Mouse (Mus musculus): ENCODE results near the gene Ift88. TPM values are rescaled to one million over a fixed set of nuclear protein-coding genes. Genes with fewer than 3 reads are reported as not detected.
A peak's percentile ranks its signal among the peaks of the same experiment; 100 is the strongest.

Ift88 gene
- total RNA-seq (2014; fragmentation: Nextera tagmentation), result 6.5 and 8.6 TPM in 2 replicates
- total RNA-seq (2017), result 10.3 and 11.5 TPM in 2 replicates

- ATAC-seq (replicated peaks; ENCODE audit: poor library complexity, severe bottlenecking), result peak; percentile 99
These were observed at the start of gene Ift88 for GRCm38 (mm10) chr14:57423432-57424211. Ift88 (plus strand) TSS chr14:57424062.

- ATAC-seq (replicated peaks; ENCODE audit: poor library complexity, severe bottlenecking), result no peak
These were observed 48.7 kb upstream of the Ift88 start for GRCm38 (mm10) chr14:57375205-57375604.

GRCm38 (mm10) chr14:57376016-57376415 lies 47.8 kb upstream of the Ift88 start:
- ATAC-seq (replicated peaks; ENCODE audit: poor library complexity, severe bottlenecking), result no peak

GRCm38 (mm10) chr14:57376956-57377355 lies 46.9 kb upstream of the Ift88 start:
- ATAC-seq (replicated peaks; ENCODE audit: poor library complexity, severe bottlenecking), result no peak

GRCm38 (mm10) chr14:57377531-57377930 lies 46.3 kb upstream of the Ift88 start:
- ATAC-seq (replicated peaks; ENCODE audit: poor library complexity, severe bottlenecking), result no peak

GRCm38 (mm10) chr14:57385667-57386066 lies 38.2 kb upstream of the Ift88 start:
- ATAC-seq (replicated peaks; ENCODE audit: poor library complexity, severe bottlenecking), result no peak

GRCm38 (mm10) chr14:57386758-57387561 lies 36.9 kb upstream of the Ift88 start:
- peak; percentile 97 for ATAC-seq (replicated peaks; ENCODE audit: poor library complexity, severe bottlenecking)

GRCm38 (mm10) chr14:57391621-57392020 lies 32.2 kb upstream of the Ift88 start:
- no peak for ATAC-seq (replicated peaks; ENCODE audit: poor library complexity, severe bottlenecking)

GRCm38 (mm10) chr14:57392278-57392677 lies 31.6 kb upstream of the Ift88 start:
- ATAC-seq (replicated peaks; ENCODE audit: poor library complexity, severe bottlenecking), result no peak

GRCm38 (mm10) chr14:57395470-57395869 lies 28.4 kb upstream of the Ift88 start:
- ATAC-seq (replicated peaks; ENCODE audit: poor library complexity, severe bottlenecking), result no peak

- no peak for ATAC-seq (replicated peaks; ENCODE audit: poor library complexity, severe bottlenecking)
These were observed 26.6 kb upstream of the Ift88 start for GRCm38 (mm10) chr14:57397221-57397620.

GRCm38 (mm10) chr14:57398065-57398757 lies 25.7 kb upstream of the Ift88 start, which contains the start of gene Cryl1:
Cryl1 (minus strand) TSS chr14:57398529.
- peak; percentile 98 for ATAC-seq (replicated peaks; ENCODE audit: poor library complexity, severe bottlenecking)

- peak; percentile 74 for ATAC-seq (replicated peaks; ENCODE audit: poor library complexity, severe bottlenecking)
These were observed 24.9 kb upstream of the Ift88 start for GRCm38 (mm10) chr14:57398813-57399427.

GRCm38 (mm10) chr14:57402815-57403214 lies 21.0 kb upstream of the Ift88 start:
- ATAC-seq (replicated peaks; ENCODE audit: poor library complexity, severe bottlenecking), result no peak

GRCm38 (mm10) chr14:57407039-57407987 lies 16.5 kb upstream of the Ift88 start:
- ATAC-seq (replicated peaks; ENCODE audit: poor library complexity, severe bottlenecking), result peak; percentile 75

- no peak for ATAC-seq (replicated peaks; ENCODE audit: poor library complexity, severe bottlenecking)
These were observed 15.8 kb upstream of the Ift88 start for GRCm38 (mm10) chr14:57408100-57408499.

GRCm38 (mm10) chr14:57409106-57409505 lies 14.8 kb upstream of the Ift88 start:
- ATAC-seq (replicated peaks; ENCODE audit: poor library complexity, severe bottlenecking), result no peak

GRCm38 (mm10) chr14:57412166-57412565 lies 11.7 kb upstream of the Ift88 start:
- ATAC-seq (replicated peaks; ENCODE audit: poor library complexity, severe bottlenecking), result no peak

- ATAC-seq (replicated peaks; ENCODE audit: poor library complexity, severe bottlenecking), result peak; percentile 82
These were observed 6.7 kb upstream of the Ift88 start for GRCm38 (mm10) chr14:57417187-57417586.
